Mouse (Mus musculus) T-cell, adult 2 months (primary cell): ENCODE measurements around the gene Sirt4.

ENCODE experiments used
- DNase-seq: peaks from one replicate; pipeline ENCODE4 v3.0.0; 2022; ENCODE audit warnings: low spot score

Gene Sirt4

DNA sequence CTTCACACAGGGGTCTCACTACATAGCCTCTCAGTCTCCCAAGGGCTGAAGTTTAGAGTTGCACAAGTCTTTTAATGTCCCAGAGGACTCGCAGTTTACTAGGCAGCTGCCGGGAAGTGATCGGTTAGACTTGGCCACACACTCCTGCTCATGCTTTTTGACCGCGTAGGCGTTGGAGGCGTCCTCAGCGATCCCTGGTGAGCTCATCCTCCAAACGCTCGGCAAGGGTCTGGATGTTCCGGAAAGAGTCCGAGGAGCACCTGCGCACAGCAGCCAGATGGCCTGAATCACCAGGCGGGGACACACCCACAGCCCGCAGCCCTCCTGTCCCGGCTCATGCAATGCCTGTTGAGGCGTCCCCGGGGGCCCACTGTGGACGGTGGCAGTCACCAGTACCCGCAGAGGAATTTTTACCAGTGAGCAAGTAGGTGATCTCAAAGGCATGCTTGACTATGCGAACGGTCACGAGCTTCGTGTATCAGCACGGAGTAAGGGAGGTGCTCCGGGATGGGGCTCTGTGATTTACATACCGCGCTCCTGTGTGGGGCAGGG is 7.3 kb upstream of the Sirt4 start:
- peak; percentile 48 for DNase-seq

DNA sequence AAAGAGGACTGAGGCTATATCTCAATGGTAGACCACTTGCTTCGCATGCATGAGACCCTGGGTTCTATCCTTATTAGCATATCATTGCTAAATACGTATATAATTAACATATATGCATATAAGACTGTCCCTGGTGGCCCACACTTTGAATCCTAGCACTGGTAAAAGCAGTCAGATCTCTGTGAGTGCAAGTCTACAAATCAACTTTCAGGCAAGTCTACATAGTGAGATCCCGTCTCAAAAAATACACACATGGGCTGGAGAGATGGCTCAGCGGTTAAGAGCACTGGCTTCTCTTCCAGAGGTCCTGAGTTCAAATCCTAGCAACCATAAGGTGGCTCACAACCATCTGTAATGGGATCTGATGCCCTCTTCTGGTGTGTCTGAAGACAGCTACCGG is 6.6 kb upstream of the Sirt4 start:
- no peak for DNase-seq

DNA sequence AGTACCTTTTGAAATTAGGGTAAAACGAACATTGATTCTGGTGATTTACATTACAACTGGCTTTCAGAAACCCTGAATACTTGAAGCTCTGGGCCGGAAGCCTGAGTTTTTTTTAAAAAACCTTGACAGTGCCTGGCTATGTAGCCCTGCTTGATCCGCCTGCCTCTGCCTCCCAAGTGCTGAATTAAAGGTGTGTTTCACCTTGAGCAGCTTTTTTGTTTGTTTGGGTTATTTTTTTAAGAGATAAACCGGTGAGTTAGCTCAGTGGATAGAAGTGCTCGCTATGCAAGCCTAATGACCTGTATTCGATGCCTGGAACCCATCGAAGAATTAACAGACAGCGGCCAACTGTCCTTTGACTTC is 6.1 kb upstream of the Sirt4 start:
- peak; percentile 59 for DNase-seq

DNA sequence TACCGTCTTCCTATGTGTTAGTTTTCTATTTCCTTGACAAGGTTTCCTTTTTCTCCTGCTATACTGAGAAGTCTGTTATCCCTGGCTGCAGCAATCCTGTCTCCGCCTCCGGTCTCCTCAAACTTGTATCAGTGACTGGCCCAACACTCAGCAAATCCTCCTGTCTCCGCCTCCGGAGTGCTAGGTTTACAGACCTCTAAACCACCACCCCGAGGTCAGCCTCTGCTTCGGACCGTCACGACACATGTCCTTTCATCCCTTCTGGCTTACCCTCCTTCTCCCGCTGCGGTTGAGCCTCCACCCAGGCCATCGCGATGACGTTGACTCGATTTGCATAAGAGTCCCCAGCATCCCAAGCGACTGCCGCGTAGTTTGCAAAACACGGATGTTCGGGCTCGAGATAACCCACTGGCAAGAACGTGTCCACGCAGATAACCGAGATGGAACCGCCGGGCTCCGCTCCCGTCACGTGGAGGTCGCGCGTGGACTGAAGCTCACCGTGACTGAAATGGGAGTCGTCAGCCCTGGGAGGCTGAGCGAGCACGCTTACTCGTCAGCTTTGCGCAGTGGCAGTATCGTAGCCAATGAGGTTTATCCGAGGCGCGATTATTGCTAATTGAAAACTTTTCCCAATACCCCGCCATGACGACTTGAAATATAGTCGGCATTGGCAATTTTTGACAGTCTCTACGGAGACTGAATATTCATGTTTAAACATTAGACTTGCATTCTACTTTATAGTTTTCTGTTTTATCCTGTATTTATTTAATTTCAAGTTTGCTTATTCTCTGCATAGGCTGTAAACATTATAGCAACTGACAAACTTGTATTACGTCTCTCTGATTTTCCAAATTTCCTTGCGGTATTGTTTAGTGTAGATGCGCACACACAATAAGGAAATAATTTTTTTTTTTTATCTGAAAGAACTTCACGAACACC is 5.4 kb upstream of the Sirt4 start:
- peak; percentile 88 for DNase-seq

DNA sequence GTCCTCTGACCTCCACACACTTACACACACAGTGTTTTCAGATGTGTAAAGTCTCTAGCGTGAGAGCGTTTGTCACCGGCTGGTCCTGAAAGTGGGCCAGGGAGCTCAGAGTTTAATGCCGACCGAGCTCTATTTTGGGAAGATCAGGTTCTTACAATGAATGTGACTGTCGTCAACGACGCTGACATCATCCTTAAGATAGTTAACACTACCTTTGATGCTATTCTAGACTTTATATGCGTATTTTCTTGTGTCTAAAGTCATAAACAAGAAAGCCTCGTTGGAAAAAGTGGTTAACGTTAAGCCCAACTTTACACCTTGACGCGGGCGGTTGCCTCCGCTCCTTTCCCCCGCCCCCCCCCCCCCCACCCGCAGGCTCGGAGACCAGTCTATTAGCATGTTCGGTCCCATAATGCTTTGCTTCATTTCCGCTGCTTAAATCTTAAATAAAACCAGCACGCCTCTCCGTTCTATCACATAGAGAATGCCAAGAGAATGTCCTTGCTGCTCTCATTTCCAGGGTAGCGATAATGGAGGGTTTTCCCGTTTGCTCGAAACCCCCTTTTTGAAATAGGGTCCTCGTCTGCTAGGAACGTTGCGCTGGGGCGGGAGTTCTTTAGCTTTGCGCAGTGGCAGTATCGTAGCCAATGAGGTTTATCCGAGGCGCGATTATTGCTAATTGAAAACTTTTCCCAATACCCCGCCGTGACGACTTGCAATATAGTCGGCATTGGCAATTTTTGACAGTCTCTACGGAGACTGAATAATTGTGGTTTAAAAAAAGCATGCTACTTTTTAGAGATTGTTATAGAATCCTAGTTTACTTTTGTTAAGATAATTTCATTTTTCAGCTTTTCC is 4.5 kb upstream of the Sirt4 start:
- DNase-seq, result peak; percentile 87

DNA sequence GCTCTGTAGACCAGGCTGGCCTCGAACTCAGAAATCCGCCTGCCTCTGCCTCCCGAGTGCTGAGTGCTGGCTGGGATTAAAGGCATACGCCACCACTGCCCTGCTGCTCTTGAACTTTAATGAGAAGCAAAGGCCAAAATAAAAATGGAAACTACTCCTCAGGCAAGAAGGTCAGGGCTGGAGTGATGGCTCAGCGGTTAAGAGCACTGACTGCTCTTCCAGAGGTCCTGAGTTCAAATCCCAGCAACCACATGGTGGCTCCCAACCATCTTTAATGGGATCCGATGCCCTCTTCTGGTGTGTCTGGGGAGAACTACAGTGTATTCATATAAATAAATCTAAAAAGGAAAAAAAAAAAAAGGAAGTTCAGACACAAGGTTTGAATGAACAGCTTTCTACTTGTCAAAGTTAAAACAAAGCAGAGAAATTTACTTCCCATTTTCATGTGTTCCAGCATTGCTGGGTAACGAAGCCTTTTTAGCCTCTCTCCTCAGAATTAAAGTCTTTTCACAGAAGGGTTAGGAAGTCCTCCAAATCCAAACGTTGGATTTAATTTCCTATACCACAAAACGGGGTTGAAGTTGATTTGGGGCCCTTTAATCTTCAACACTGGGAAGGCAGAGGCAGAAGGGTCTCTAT is 3.5 kb upstream of the Sirt4 start:
- DNase-seq, result no peak

DNA sequence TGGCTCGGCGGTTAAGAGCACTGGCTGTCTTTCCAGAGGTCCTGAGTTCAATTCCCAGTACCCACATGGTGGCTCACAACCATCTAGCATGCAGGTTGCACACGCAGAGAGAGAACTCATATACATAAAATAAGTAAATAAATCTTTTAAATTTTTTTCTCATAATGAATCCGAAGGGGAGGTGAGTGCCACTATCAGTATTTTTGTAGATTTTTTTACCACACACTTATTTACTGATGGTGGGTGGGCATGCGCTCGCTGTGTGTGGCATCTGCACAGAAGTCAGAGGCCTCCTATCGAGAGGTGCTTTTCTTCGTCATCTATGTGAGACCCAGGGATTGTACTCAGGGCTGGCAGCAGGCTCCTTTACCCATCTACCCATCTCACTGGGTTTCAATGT is 2.8 kb upstream of the Sirt4 start:
- DNase-seq, result no peak

DNA sequence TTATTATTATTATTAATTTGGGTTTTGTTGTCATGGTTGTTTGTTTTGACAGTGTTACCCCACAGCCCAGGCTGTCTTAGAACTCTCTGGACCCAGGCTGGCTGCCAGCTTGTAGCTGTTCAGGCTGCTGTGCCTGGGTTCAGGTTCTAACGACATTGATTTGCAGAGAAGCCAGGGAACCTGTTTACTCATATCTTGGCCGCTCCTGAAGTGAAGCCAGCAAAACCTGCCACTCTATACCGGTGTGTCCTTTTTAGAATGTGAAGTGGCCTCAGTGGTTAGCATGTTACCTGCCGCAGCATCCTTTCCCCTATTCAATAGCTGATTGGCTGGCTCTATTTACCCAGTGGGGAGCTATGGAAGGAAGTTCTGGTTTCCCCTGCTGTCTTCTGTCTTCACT is 2.2 kb upstream of the Sirt4 start:
- no peak for DNase-seq

DNA sequence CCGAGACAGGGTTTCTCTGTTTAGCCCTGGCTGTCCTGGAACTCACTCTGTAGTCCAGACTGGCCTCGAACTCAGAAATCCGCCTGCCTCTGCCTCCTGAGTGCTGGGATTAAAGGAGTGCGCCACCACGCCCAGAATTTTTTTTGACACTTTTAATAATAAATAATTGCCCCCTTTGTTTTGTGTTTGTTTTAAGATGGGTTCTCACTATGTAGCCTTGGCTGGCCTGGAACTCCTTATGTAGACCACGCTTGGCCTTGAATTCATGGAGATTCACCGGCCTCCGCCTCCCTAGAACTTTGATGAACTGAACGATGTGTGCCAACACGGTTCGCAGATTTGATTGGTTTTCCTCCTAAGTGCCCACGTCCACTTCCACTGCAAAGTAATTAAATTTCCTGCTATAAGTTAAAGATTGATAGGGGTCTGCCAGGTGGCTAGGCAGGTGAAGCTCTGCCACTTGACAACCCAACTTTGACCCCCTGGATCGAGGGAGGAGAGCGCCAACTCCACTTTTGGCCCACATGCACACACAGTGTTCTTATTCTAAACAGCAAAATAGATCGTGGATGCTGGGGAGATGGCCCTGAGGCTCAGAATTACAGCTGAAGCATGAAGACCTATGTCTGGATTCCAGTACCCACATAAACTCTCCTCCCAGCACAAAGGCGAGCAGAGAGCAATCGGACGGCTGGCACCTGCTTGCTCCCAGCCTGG is 1.1 kb upstream of the Sirt4 start:
- no peak for DNase-seq

DNA sequence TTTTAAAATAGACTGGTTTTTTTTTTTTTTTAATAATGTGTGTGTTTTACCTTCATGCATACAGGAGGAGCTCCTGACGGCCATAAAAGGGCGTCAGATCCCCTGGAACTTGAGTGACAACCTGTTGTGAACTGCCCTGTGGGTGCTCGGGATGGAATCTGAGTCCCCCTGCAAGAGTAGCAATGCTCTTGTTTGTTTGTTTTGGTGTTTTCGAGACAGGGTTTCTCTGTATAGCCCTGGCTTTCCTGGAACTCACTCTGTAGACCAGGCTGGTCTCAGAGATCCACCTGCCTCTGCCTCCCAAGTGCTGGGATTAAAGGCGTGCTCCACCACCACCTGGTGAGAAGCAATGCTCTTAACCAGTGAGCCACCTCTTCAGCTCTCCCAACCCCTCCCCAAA is 471 bp upstream of the Sirt4 start:
- no peak for DNase-seq

DNA sequence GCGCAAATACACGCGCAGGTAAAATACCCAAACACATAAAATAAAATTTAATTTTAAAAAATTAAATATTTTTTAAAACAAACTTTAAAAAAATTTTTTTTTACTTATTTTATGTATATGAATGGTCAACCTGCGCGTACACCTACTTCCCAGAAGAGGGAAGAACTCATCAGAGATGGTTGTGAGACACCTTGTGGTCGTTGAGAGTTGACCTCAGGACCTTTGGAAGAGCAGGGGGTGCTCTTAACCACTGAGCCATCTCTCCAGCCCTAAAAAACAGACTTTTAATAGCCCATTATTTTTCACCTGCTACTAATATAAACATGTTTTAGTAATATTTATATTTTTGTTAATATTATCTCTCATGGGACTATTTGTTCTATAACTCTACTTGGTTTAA is 1.1 kb downstream of the Sirt4 start:
- DNase-seq, result no peak

DNA sequence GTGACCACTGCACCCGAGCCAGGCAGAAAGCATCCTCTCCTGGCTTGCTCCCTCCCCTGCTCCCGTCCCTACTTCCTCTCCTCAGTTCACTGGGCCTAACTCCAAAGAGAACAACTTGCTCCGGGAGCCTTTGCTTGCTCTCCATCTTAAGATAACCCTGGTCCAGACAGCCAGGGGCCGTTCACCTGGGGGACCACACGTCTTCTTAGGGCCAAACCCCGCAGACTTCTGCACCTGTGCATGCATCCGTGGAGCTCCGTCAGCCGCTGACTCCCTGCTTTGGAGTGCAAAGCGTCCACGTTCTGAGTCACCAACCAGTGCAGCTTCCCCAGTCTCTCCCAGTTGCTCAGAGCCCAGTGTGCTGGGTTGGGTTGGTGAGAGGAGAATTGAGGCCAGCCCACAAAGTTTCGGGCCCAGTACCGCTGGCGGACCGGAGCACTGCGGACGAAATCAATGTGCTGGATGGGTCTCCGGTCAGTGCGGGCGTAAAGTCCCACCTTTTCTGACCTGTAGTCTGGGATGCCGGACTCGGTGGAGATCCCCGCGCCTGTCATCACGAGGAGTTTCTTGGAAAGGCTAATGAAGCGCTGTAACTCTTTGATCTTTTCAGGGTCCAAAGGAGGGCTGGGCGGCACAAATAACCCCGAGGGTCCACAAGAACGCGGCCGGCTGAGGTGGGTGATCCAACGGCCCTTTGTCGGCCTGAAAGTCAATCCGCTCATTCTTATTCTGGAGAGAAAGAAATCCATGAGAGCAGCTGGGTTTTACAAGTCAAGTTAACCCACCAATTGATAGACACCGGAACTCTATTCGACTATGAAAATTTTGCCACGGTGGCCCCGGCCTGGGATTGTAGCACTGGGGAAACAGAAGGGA is 1.9 kb downstream of the Sirt4 start:
- DNase-seq, result no peak

DNA sequence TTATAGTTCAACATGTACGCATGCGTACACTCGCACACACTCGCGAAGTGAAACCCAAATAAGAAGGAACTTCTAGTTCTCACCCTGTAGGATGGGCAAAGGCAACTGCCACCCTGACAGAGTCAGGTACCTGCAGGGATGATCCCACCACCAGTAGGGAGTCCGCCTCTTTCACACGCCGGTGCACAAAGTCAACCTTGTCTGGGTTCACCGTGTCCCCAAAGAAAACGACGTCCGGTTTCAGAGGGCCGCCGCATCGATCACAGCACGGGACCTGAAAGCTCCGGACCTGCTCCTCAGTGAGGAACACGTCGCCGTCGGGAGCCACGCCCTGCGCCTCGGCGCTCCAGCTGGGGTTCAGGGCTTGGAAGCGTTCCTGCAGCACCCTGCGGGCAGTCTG is 4.4 kb downstream of the Sirt4 start:
- DNase-seq, result peak; percentile 13

DNA sequence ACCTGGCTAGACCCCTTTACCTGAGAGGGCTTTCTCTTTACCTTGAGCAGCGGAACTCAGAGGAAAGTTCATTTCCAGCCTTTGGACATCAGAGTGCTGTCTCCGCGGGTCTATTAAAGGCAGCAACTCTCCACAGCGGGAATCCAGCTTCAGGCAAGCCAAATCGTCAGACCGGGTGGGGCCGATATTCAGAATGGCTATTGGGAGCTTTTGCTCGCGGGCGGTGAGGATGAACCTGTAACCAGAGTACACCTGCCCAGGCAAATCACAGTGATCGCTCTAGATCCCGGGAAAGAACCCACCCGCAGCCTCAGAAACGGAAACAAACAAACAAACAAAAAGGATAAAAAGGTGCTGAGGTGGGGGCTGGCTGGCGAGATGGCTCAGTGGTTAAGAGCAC is 5.0 kb downstream of the Sirt4 start:
- no peak for DNase-seq

DNA sequence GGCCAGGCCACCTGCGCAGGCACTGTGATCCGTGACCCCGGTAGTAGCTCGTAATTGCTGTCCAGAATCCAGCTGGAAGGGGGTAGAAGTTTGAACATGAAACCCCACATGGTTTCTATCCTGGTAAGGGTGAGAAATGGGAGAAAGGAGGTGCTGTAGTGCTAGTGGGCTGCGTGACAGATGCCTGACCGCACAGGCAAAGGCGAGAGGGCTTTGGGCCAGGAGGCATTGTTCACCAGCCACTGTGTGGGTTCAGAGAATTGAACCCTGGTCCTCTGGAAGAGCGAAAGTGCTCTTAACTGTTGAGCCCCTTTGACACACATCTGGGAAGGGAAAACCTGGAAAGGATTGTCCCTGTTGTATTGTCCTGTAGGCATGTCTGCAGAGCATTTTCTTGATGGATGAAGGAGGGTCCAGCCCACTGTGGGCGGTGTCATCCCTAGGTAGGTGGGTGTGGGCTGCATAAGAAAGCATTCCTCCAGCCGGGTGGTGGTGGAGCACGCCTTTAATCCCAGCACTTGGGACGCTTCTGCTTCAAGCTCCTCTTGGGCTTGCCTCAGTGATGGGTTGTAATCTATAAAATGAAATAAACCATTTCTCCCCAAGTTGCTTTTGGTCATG is 8.3 kb downstream of the Sirt4 start:
- no peak for DNase-seq

DNA sequence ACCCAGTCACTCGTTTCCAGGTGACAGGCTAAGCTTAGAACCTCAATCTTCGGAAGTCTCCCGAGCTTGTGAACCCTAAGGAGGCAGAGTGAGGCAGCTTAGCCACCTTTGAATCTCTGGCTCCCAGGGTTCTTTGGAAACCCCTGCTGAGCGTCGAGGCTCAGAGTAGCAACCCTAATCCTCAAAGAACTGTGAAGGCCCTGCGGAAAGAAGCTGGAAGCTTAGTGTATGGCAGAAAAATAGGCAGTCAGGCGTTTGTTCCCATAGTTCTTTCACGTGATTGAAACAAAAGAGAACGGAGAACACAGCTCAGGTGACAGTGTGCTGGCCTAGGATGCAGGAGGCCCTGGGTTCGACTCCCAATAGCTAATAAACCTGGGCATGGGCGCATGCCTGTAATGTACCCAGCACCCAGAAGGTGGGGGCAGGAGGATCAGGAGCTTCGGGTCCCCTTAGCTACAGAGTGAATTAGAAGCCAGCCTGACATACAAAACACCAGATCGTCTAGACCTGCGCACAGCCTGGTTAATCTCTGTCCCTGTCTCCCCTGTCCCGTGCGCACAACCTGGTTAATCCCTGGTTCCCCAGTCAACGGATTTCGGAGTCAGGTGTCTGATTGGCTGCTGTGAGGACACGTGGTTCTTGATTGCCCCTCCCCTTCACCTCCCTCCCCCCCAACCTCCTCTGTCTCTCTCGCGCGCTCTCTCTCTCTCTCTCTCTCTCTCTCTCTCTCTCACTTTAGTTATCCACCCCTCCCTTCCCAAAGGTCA is 9.0 kb downstream of the Sirt4 start:
- no peak for DNase-seq

DNA sequence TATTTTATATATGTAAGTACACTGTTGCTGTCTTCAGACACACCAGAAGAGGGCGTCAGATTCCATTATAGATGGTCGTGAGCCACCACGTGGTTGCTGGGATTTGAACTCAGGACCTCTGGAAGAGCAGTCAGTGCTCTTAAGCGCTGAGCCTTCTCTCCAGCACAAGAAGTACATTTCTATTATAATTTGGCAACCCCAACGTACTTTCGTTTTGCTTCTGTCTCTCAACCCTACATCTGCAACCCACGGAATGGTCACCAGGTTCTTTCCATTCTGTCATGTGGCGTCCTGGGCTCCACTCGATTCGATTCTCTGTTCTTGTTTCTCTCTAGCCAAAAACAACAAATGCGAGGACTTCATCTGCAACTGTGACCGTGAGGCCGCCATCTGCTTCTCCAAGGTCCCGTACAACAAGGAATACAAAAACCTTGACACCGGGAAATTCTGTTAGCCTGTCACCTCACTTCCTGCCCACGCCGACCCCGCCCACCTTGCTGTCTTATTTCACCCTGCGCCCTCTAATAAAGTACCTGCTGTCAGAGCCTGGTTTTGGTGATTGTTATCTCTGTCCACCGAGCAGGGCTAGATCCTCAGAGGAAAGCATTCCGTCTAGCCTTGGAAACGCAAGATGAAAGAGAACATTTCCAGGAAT is 10.2 kb downstream of the Sirt4 start:
- DNase-seq, result no peak

DNA sequence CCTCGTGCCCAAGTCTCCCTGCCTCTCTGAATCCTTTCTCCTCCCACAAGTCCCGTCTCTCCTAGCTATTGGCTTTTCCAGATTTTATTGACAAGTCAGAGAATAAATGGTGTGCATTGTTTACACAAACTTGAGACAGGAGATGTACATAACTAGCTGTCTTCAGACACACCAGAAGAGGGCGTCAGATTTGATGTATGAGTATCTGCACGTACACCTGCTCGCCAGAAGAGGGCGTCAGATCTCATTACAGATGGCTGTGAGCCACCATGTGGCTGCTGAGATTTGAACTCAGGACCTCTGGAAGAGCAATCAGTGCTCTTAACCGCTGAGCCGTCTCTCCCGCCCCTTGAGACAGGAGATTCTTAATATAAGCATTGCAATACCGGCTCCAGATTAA is 11.3 kb downstream of the Sirt4 start:
- DNase-seq, result no peak
